Mouse (Mus musculus): ENCODE data around the gene Defb48. TPM values are rescaled to one million over a fixed set of nuclear protein-coding genes. Genes with fewer than 3 reads are reported as not detected.

The Defb48 gene
- total RNA-seq, 1 experiment, result not detected

DNA sequence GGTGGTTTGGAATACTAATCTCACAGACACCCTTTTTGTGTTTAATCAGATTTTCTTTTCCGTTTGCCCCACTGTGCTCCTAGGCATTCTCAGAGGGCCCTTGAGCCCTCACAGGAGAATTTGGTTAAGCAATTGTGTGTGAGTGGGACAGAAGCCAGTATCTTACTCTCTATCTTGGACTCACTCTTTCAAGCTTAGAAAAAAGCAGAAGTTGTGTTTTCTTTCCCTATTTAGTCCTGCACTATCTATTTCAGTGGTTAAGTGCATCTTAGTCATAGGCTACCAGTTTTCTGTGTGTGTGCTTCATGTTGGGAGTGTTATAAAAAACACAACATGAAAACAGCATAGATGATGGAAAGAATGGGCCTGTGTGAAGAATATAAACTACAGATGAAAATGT is 4.5 kb downstream of the Defb48 start:
- no peak for DNase-seq (ENCODE audit: low read depth, low spot score)
- Histone ChIP-seq H3K9ac (ENCODE audit: insufficient read depth, low read depth, low read length, poor library complexity, severe bottlenecking) (no peak overlapping the region), H3K36me3 (ENCODE audit: control insufficient read depth, insufficient read depth, low read length, poor library complexity, severe bottlenecking) (no peaks in the 10 kb centered on the region), H3K27ac (ENCODE audit: insufficient read depth, low read depth, low read length, poor library complexity, severe bottlenecking) (no peak overlapping the region), H3K9me3 (ENCODE audit: control insufficient read depth, insufficient read depth, low read depth, low read length) (no peaks in the 10 kb centered on the region), H3K4me1 (ENCODE audit: control insufficient read depth in 2 of 2, insufficient read depth in 2 of 2, low read length in 2 of 2, poor library complexity in 1 of 2) (no peaks in the 10 kb centered on the region), H3K4me3 (ENCODE audit: insufficient read depth in 1 of 2, low read depth in 1 of 2, low read length in 2 of 2, poor library complexity in 1 of 2, severe bottlenecking in 1 of 2) (no peak overlapping the region)
- in situ Hi-C loops (cut with MboI; ENCODE audit: low sequenced_read_pairs in 2 of 2, unreplicated experiment in 2 of 2), result no loop called here
- TF ChIP-seq ZNF384 (IDR thresholded peaks at IDR 0.05; ENCODE audit: low read depth, low read length), result no peak
- no peak for TF ChIP-seq MAFK (IDR thresholded peaks at IDR 0.05; ENCODE audit: insufficient read depth, low read depth, low read length)
- no peak for TF ChIP-seq CHD2 (IDR thresholded peaks at IDR 0.05; ENCODE audit: low read depth, low read length)
- TF ChIP-seq ZC3H11A (IDR thresholded peaks at IDR 0.05; ENCODE audit: borderline replicate concordance, low read depth, low read length), result no peak
- no peak for TF ChIP-seq HCFC1 (IDR thresholded peaks at IDR 0.05; ENCODE audit: borderline replicate concordance, insufficient read depth, low read length)

DNA sequence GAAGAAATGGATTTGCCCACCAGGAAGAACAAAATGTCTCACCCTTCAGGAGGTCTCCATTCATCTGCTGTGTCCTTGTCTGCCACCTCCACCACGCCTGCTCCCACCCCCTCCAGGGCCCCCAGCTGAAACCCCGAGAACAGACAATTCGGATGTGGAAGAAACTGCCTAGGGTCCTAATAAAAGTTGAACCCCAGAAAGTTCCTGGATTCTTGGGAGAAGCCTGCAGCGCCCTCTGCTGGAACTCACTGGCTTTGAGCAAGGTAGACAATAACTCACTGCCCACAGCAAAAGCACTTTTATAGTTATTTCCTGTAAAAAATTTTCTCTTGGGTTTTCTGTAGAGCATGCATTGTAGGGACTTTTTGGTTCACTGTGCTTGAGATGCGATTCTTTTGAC is 9.3 kb downstream of the Defb48 start:
- Histone ChIP-seq H3K4me3 (ENCODE audit: insufficient read depth in 1 of 2, low read depth in 1 of 2, low read length in 2 of 2, poor library complexity in 1 of 2, severe bottlenecking in 1 of 2) (no peak overlapping the region), H3K4me1 (ENCODE audit: control insufficient read depth in 2 of 2, insufficient read depth in 2 of 2, low read length in 2 of 2, poor library complexity in 1 of 2) (no peaks in the 10 kb centered on the region), H3K27ac (ENCODE audit: insufficient read depth, low read depth, low read length, poor library complexity, severe bottlenecking) (no peak overlapping the region), H3K9ac (ENCODE audit: insufficient read depth, low read depth, low read length, poor library complexity, severe bottlenecking) (no peak overlapping the region), H3K9me3 (ENCODE audit: control insufficient read depth, insufficient read depth, low read depth, low read length) (no peaks in the 10 kb centered on the region), H3K36me3 (ENCODE audit: control insufficient read depth, insufficient read depth, low read length, poor library complexity, severe bottlenecking) (no peaks in the 10 kb centered on the region)
- in situ Hi-C loops (cut with MboI; ENCODE audit: low sequenced_read_pairs in 2 of 2, unreplicated experiment in 2 of 2), result no loop called here
- peak; percentile 33 for DNase-seq (ENCODE audit: low read depth, low spot score)
- TF ChIP-seq ZC3H11A (IDR thresholded peaks at IDR 0.05; ENCODE audit: borderline replicate concordance, low read depth, low read length) (peak; percentile 65; the same call in 1 of the 2 replicates), MAFK (IDR thresholded peaks at IDR 0.05; ENCODE audit: insufficient read depth, low read depth, low read length) (0 out of 2 replicates have a peak, but pooled peaks have one; percentile 35), CHD2 (IDR thresholded peaks at IDR 0.05; ENCODE audit: low read depth, low read length) (no peak)

DNA sequence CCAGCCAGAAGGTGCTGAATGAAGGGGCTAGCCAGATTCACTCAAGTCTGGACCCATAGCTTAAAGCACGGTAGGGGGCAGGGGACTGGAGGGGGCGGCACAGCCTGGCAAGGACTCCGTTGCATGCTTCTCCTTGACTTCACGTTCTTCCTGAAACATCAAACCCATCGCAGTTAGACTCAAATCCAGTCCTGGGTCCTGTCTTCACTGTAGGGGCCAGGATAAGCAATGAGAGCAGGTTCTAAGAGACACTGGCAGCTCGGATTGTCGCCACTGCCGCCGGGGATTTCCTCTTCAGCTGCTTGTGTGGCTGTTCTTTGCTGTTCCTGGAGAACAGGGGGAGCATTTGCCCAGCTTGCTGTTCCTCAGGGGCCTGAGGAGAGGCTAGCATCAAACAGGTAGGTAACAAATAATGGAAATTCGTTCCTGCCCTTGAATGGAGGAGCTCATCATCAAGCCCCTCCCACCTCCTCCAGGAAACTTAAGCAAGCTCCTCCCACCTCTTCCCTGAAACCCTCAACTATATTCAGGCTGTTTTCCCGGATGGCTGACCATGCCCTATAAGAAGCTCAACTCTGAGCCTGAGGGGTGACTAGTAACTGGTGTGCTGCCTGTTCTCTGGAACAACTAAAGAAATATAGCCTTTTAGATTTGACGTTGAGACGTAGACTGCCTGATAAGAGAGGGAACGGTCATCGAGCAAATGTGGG is 18.3 kb downstream of the Defb48 start:
- H3K9me3 ChIP-seq (ENCODE audit: control insufficient read depth, insufficient read depth, low read depth, low read length), result no peaks in the 10 kb centered on the region
- TF ChIP-seq MAFK (IDR thresholded peaks at IDR 0.05; ENCODE audit: insufficient read depth, low read depth, low read length) (no peak), ZC3H11A (IDR thresholded peaks at IDR 0.05; ENCODE audit: borderline replicate concordance, low read depth, low read length) (no peak), HCFC1 (IDR thresholded peaks at IDR 0.05; ENCODE audit: borderline replicate concordance, insufficient read depth, low read length) (no peak), CHD2 (IDR thresholded peaks at IDR 0.05; ENCODE audit: low read depth, low read length) (no peak), ZNF384 (IDR thresholded peaks at IDR 0.05; ENCODE audit: low read depth, low read length) (no peak)
- no peaks in the 10 kb centered on the region for H3K36me3 ChIP-seq (ENCODE audit: control insufficient read depth, insufficient read depth, low read length, poor library complexity, severe bottlenecking)
- H3K4me3 ChIP-seq (ENCODE audit: insufficient read depth in 1 of 2, low read depth in 1 of 2, low read length in 2 of 2, poor library complexity in 1 of 2, severe bottlenecking in 1 of 2), result peak overlapping the region in 1 of 2 experiments; percentile 15; a peak in 1 of 4 replicates
- H3K4me1 ChIP-seq (ENCODE audit: control insufficient read depth in 2 of 2, insufficient read depth in 2 of 2, low read length in 2 of 2, poor library complexity in 1 of 2), result peaks cover 0 to 10% of the 10 kb centered on the region in 2 experiments; a peak in 2 of 4 replicates
- no peak overlapping the region for H3K27ac ChIP-seq (ENCODE audit: insufficient read depth, low read depth, low read length, poor library complexity, severe bottlenecking)
- in situ Hi-C loops (cut with MboI; ENCODE audit: low sequenced_read_pairs in 2 of 2, unreplicated experiment in 2 of 2), result no loop called here
- H3K9ac ChIP-seq (ENCODE audit: insufficient read depth, low read depth, low read length, poor library complexity, severe bottlenecking), result no peak overlapping the region; the same call in 1 of the 2 replicates
- peak; percentile 31 for DNase-seq (ENCODE audit: low read depth, low spot score)

DNA sequence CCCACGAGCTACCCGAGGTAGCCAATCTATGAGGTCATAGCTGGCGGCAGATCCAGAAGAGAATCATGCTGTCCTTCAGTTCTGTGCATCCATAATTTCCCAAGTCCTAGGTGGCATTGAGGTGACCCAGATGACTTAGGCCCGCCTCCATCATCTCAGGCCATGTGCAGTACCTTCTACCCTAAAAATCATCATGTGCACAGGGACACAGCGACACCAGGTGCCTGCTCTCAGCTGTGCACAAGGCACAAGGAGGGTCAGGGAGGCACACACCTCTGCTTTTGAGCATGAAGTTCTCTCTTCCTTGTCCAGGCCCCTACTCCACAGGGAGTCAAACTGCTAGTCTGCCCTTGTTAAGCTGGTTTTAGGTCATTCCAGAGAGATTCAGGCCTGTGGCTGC is 19.0 kb downstream of the Defb48 start:
- Histone ChIP-seq H3K4me1 (ENCODE audit: control insufficient read depth in 2 of 2, insufficient read depth in 2 of 2, low read length in 2 of 2, poor library complexity in 1 of 2) (peaks cover 0 to 10% of the 10 kb centered on the region in 2 experiments; a peak in 2 of 4 replicates), H3K27ac (ENCODE audit: insufficient read depth, low read depth, low read length, poor library complexity, severe bottlenecking) (no peak overlapping the region), H3K9ac (ENCODE audit: insufficient read depth, low read depth, low read length, poor library complexity, severe bottlenecking) (no peak overlapping the region), H3K4me3 (ENCODE audit: insufficient read depth in 1 of 2, low read depth in 1 of 2, low read length in 2 of 2, poor library complexity in 1 of 2, severe bottlenecking in 1 of 2) (no peak overlapping the region; a peak in 1 of 4 replicates), H3K36me3 (ENCODE audit: control insufficient read depth, insufficient read depth, low read length, poor library complexity, severe bottlenecking) (no peaks in the 10 kb centered on the region), H3K9me3 (ENCODE audit: control insufficient read depth, insufficient read depth, low read depth, low read length) (no peaks in the 10 kb centered on the region)
- in situ Hi-C loops (cut with MboI; ENCODE audit: low sequenced_read_pairs in 2 of 2, unreplicated experiment in 2 of 2), result no loop called here
- TF ChIP-seq HCFC1 (IDR thresholded peaks at IDR 0.05; ENCODE audit: borderline replicate concordance, insufficient read depth, low read length) (no peak), MAFK (IDR thresholded peaks at IDR 0.05; ENCODE audit: insufficient read depth, low read depth, low read length) (no peak), CHD2 (IDR thresholded peaks at IDR 0.05; ENCODE audit: low read depth, low read length) (no peak), ZNF384 (IDR thresholded peaks at IDR 0.05; ENCODE audit: low read depth, low read length) (no peak), ZC3H11A (IDR thresholded peaks at IDR 0.05; ENCODE audit: borderline replicate concordance, low read depth, low read length) (no peak)
- DNase-seq (ENCODE audit: low read depth, low spot score), result no peak

Data from ES-E14 (cell line).